Mouse (Mus musculus): ENCODE results near the gene Gpr68. TPM values are rescaled to one million over a fixed set of nuclear protein-coding genes. Genes with fewer than 3 reads are reported as not detected.

Gene Gpr68
- polyA plus RNA-seq, 1 experiment: 1.4 TPM

DNA sequence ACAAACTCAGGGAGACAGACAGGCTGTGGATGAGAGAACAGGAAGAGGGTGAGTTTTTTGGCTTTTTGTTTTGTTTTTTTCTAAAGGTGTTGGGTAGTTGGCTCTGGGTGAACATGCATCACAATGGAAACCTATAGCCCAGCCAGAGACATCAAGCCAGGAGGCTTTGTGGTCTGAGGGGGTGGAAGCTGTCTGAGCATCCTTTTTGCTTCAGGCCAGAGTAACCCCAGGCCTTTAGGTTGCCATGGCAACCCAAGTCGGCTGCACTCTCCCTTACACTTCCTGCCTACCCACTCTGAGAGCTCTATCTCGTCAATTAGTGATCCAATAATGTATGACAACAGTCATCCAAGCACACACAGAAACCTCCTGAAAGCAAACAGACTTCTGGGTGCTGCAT lies 12.5 kb downstream of the Gpr68 start:
- Histone ChIP-seq H3K4me3 (replicated peaks; ENCODE audit: control insufficient read depth, low read depth, low read length) (no peak overlapping the region), H3K4me1 (ENCODE audit: control insufficient read depth, insufficient read depth, low read length) (peaks cover 3% of the 10 kb centered on the region), H3K27ac (ENCODE audit: control insufficient read depth, insufficient read depth, low read depth, low read length, poor library complexity) (no peak overlapping the region)
- TF ChIP-seq CTCF (IDR thresholded peaks at IDR 0.05; ENCODE audit: control insufficient read depth, insufficient read depth, low read length) (no peak), POLR2A (IDR thresholded peaks at IDR 0.05; ENCODE audit: borderline replicate concordance, control insufficient read depth, low read depth, low read length) (no peak)
- 11% methylated on average over 2 of the region's 2 CpGs for WGBS

DNA sequence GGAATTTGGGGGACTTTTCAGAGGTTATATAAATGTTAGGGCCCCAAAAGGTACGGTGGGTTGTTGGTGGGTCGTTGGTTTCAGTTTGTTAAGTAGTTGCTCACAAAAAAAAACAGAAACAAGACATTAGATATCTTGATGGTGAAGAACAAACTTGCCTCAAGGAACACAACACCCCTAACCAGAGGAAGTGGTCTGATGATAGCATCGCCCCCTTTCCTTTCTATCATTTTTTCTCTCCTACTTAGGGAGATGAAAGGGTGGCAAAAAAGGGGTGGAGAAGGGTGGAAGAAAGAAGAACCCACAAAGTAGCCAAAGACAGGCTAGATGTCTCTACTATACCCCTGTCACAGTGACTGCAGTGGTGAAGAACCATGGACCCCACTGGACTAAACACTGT lies 17.4 kb downstream of the Gpr68 start:
- TF ChIP-seq CTCF (IDR thresholded peaks at IDR 0.05; ENCODE audit: control insufficient read depth, insufficient read depth, low read length) (no peak), POLR2A (IDR thresholded peaks at IDR 0.05; ENCODE audit: borderline replicate concordance, control insufficient read depth, low read depth, low read length) (no peak)
- no peak overlapping the region for H3K4me3 ChIP-seq (replicated peaks; ENCODE audit: control insufficient read depth, low read depth, low read length)
- H3K4me1 ChIP-seq (ENCODE audit: control insufficient read depth, insufficient read depth, low read length): no peaks in the 10 kb centered on the region; the same call in 1 of the 2 replicates
- H3K27ac ChIP-seq (ENCODE audit: control insufficient read depth, insufficient read depth, low read depth, low read length, poor library complexity): no peak overlapping the region
- WGBS: 49% methylated on average over 3 of the region's 3 CpGs

GRCm38 (mm10) chr12:100887801-100888258 lies 20.2 kb downstream of the Gpr68 start:
- Histone ChIP-seq H3K4me3 (replicated peaks; ENCODE audit: control insufficient read depth, low read depth, low read length) (no peak overlapping the region), H3K27ac (ENCODE audit: control insufficient read depth, insufficient read depth, low read depth, low read length, poor library complexity) (no peak overlapping the region), H3K4me1 (ENCODE audit: control insufficient read depth, insufficient read depth, low read length) (no peaks in the 10 kb centered on the region)
- TF ChIP-seq CTCF (IDR thresholded peaks at IDR 0.05; ENCODE audit: control insufficient read depth, insufficient read depth, low read length): no peak
- TF ChIP-seq POLR2A (IDR thresholded peaks at IDR 0.05; ENCODE audit: borderline replicate concordance, control insufficient read depth, low read depth, low read length): no peak
- 11% methylated on average over 12 of the region's 12 CpGs for WGBS

DNA sequence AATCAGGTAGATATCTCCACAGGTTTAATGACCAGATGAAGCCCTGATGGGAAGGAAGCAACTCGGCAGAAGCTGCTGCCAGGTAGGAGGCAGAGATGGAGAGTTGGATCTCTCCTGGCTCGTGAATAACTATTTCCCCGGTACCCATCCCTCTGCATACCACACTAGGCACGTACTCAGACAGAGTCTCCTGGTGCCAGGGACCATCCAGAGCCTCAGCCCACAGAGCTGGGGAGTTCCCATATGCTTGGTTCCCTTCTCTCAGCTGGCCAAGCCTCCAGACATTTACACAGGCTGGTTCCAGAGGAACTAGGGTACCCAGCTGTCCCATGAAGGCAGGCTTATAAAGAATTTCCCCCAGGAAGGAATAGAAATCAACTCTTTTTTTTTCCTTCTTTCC lies 21.1 kb downstream of the Gpr68 start:
- TF ChIP-seq POLR2A (IDR thresholded peaks at IDR 0.05; ENCODE audit: borderline replicate concordance, control insufficient read depth, low read depth, low read length) (no peak), CTCF (IDR thresholded peaks at IDR 0.05; ENCODE audit: control insufficient read depth, insufficient read depth, low read length) (no peak)
- 79% methylated on average over 4 of the region's 4 CpGs for WGBS
- Histone ChIP-seq H3K27ac (ENCODE audit: control insufficient read depth, insufficient read depth, low read depth, low read length, poor library complexity) (no peak overlapping the region), H3K4me1 (ENCODE audit: control insufficient read depth, insufficient read depth, low read length) (no peaks in the 10 kb centered on the region), H3K4me3 (replicated peaks; ENCODE audit: control insufficient read depth, low read depth, low read length) (no peak overlapping the region)

DNA sequence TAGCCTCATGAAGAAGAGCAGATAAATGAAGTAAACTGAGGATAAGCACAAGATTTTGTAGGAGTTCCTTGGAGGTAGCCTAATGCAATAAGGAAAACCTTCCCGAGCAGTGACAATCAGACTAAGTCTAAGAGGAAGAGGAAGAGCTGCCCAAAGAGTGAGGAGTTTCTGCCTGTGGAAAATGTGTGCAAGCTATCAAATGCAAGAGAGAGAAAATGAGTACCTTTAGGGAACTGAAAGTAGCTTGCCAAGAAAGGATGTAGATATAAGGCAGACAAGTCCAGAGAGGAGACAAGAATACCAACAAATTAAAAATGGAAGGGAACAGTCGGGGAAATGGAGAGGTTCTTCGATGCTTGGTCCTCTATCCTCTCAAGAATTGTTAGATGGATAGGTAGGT lies 22.4 kb downstream of the Gpr68 start:
- H3K4me1 ChIP-seq (ENCODE audit: control insufficient read depth, insufficient read depth, low read length): no peaks in the 10 kb centered on the region
- H3K27ac ChIP-seq (ENCODE audit: control insufficient read depth, insufficient read depth, low read depth, low read length, poor library complexity): no peak overlapping the region
- WGBS: 52% methylated on average over 3 of the region's 3 CpGs
- TF ChIP-seq CTCF (IDR thresholded peaks at IDR 0.05; ENCODE audit: control insufficient read depth, insufficient read depth, low read length) (no peak), POLR2A (IDR thresholded peaks at IDR 0.05; ENCODE audit: borderline replicate concordance, control insufficient read depth, low read depth, low read length) (no peak)
- no peak overlapping the region for H3K4me3 ChIP-seq (replicated peaks; ENCODE audit: control insufficient read depth, low read depth, low read length)

DNA sequence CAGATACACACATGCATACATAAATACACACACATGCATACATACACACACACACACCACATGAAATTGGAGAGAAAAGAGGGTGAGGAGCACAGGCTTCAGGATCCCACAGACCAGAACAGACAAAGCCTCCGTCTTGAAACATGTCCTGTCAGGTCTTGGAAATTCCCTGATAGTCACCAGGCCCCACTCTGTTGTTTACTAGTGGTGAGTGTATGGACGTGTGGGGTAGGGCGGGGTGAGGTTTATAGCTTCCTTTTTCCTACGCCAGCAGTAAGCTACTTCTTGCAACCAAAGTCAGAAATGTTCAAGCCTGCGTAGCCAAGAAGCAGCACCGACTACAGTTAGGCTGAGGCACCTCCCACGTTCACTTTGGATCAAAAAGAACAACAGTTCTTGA lies 24.8 kb downstream of the Gpr68 start:
- no peak overlapping the region; the same call in 1 of the 2 replicates for H3K27ac ChIP-seq (ENCODE audit: control insufficient read depth, insufficient read depth, low read depth, low read length, poor library complexity)
- H3K4me3 ChIP-seq (replicated peaks; ENCODE audit: control insufficient read depth, low read depth, low read length): no peak overlapping the region
- 9% methylated on average over 7 of the region's 7 CpGs for WGBS
- TF ChIP-seq POLR2A (IDR thresholded peaks at IDR 0.05; ENCODE audit: borderline replicate concordance, control insufficient read depth, low read depth, low read length): no peak
- no peak for TF ChIP-seq CTCF (IDR thresholded peaks at IDR 0.05; ENCODE audit: control insufficient read depth, insufficient read depth, low read length)
- no peaks in the 10 kb centered on the region; the same call in 1 of the 2 replicates for H3K4me1 ChIP-seq (ENCODE audit: control insufficient read depth, insufficient read depth, low read length)

DNA sequence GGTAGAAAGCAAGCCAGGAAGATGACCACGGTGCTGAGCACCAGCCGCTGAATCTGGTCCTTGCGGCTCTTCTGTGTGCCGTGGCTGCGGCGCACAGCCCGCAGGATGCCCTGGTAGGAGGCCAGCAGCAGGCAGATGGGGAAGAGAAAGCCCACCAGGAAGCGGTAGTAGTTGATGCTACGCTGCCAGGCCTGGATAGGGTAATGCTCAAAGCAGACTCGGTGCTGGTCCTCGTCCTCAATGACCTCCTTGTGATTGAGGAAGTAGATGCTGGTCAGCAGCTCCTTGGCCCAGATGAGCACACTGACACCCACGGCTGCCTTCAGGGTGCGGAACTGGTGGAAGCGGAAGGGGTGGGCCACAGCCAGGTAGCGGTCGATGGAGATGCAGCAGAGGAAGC lies 29.4 kb downstream of the Gpr68 start:
- WGBS: 51% methylated on average over 16 of the region's 16 CpGs
- Histone ChIP-seq H3K27ac (ENCODE audit: control insufficient read depth, insufficient read depth, low read depth, low read length, poor library complexity) (peak overlapping the region; percentile 45; the same call in 1 of the 2 replicates), H3K4me3 (replicated peaks; ENCODE audit: control insufficient read depth, low read depth, low read length) (no peak overlapping the region), H3K4me1 (ENCODE audit: control insufficient read depth, insufficient read depth, low read length) (no peaks in the 10 kb centered on the region; the same call in 1 of the 2 replicates)
- TF ChIP-seq POLR2A (IDR thresholded peaks at IDR 0.05; ENCODE audit: borderline replicate concordance, control insufficient read depth, low read depth, low read length) (no peak), CTCF (IDR thresholded peaks at IDR 0.05; ENCODE audit: control insufficient read depth, insufficient read depth, low read length) (no peak)

- TF ChIP-seq POLR2A (IDR thresholded peaks at IDR 0.05; ENCODE audit: borderline replicate concordance, control insufficient read depth, low read depth, low read length): no peak
- TF ChIP-seq CTCF (IDR thresholded peaks at IDR 0.05; ENCODE audit: control insufficient read depth, insufficient read depth, low read length): no peak
- Histone ChIP-seq H3K4me1 (ENCODE audit: control insufficient read depth, insufficient read depth, low read length) (no peaks in the 10 kb centered on the region; the same call in 1 of the 2 replicates), H3K27ac (ENCODE audit: control insufficient read depth, insufficient read depth, low read depth, low read length, poor library complexity) (peak overlapping the region; percentile 45; the same call in 1 of the 2 replicates), H3K4me3 (replicated peaks; ENCODE audit: control insufficient read depth, low read depth, low read length) (no peak overlapping the region)
- whole genome bisulfite sequencing: 21% methylated on average over 6 of the region's 6 CpGs
Observed at GRCm38 (mm10) chr12:100877936-100878335, 30.1 kb downstream of the Gpr68 start.

GRCm38 (mm10) chr12:100875960-100876359 lies 32.0 kb downstream of the Gpr68 start:
- H3K27ac ChIP-seq (ENCODE audit: control insufficient read depth, insufficient read depth, low read depth, low read length, poor library complexity): no peak overlapping the region
- TF ChIP-seq POLR2A (IDR thresholded peaks at IDR 0.05; ENCODE audit: borderline replicate concordance, control insufficient read depth, low read depth, low read length) (no peak), CTCF (IDR thresholded peaks at IDR 0.05; ENCODE audit: control insufficient read depth, insufficient read depth, low read length) (no peak)

More at GRCm38 (mm10) chr12:100875960-100876359, 32.0 kb downstream of the Gpr68 start:
- 75% methylated on average over 6 of the region's 6 CpGs for WGBS
- H3K4me1 ChIP-seq (ENCODE audit: control insufficient read depth, insufficient read depth, low read length): no peaks in the 10 kb centered on the region; the same call in 1 of the 2 replicates
- no peak overlapping the region for H3K4me3 ChIP-seq (replicated peaks; ENCODE audit: control insufficient read depth, low read depth, low read length)

Data from bone marrow, adult 2 months (tissue).